Mouse (Mus musculus) thymus, adult 18-20 months (tissue): ENCODE data around the gene Pls3.
"Not testable (repeated sequence)": the region's sequence is repeated elsewhere in the genome, so short reads cannot be mapped to it uniquely, and the experiment has no call there.

ENCODE experiments used
- DNase-seq, 2 experiments: peaks; one replicate each; pipeline ENCODE4 v3.0.0; 2022; ENCODE audit warnings: mixed read lengths in 2 of 2

Gene Pls3

GRCm38 (mm10) chrX:75764794-75765328, 110.1 kb downstream of the Pls3 start:
- no peak for DNase-seq

- DNase-seq: peak; percentile 4 to 13
These were observed 110.7 kb downstream of the Pls3 start for GRCm38 (mm10) chrX:75764135-75764793.

- DNase-seq: peak in 1 of 2 experiments; percentile 9
These were observed 115.5 kb downstream of the Pls3 start for GRCm38 (mm10) chrX:75759461-75759860.

DNA sequence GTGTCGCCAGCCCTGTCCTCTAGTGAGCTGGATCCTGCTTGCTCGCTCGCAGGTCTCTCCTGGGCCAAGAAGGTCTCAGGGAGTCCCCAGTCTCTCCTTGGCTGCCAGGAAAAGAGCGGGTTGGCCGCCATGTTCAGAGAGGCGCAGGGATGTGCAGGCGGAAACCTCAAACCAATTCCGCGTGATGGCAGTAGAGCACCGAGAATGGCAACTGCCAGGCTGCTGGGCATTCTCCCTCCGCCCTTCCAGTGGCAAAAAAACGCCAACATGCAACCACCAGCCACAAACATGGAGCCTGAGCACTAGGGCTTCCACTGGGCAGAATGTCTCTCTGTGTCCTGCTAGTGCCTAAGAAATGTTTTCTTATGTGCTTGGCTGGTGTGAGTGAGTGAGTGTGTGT, 115.9 kb downstream of the Pls3 start:
- DNase-seq: peak in 1 of 2 experiments; percentile 54

- DNase-seq: peak in 1 of 2 experiments; percentile 66
These were observed 117.0 kb downstream of the Pls3 start for GRCm38 (mm10) chrX:75757966-75758365.

DNA sequence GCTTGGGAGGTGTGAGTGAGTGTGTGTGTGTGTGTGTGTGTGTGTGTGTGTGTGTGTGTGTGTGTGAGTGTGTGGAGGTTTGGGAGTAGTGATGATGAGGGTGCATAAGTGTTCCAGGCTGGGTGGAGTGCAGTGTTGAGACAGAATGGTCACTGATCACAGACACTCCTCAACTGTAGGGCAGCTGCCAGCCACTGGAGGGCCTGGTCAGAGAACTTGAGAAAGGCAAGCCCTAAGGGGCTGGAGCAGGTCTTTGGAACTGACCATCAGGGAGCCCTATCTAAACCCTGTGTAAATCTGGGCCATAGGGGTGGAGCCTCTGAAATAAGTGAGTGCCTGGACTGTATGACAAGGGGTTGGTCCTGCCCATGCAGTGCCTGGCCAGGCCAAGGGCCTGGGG, 120.5 kb downstream of the Pls3 start:
- peak in 1 of 2 experiments; percentile 16 for DNase-seq

- DNase-seq: peak in 1 of 2 experiments; percentile 39
These were observed 124.8 kb downstream of the Pls3 start for GRCm38 (mm10) chrX:75750126-75750725.

- peak in 1 of 2 experiments; percentile 61 for DNase-seq
These were observed 125.7 kb downstream of the Pls3 start for GRCm38 (mm10) chrX:75749312-75749711.

- DNase-seq: peak in 1 of 2 experiments; percentile 63
These were observed 130.5 kb downstream of the Pls3 start for GRCm38 (mm10) chrX:75744466-75744865.

DNA sequence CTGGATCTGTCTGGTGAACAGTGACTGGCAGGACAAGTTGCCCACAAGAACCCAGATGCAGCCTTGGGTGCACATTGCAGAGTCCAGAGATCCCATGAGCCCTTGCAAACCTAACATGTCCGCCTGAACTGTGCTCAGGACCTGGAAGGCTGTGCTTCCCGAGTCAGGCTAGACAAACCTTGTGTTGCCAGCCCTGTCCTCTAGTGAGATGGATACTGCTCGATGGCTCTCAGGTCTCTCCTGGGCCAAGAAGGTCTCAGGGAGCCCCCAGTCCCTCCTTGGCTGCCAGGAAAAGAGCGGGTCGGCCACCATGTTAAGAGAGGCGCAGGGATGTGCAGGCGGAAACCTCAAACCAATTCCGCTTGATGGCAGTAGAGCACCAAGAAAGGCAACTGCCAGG, 135.5 kb downstream of the Pls3 start:
- DNase-seq: not testable (repeated sequence)
